Mouse (Mus musculus) forelimb bud, embryonic 11.5 days (tissue): ENCODE measurements around the gene Vmn2r86.
A peak's percentile ranks its signal among the peaks of the same experiment; 100 is the strongest.
"Not testable (repeated sequence)": the region's sequence is repeated elsewhere in the genome, so short reads cannot be mapped to it uniquely, and the experiment has no call there.

ENCODE experiments used
- DNase-seq: peaks from one replicate; pipeline ENCODE4 v3.0.0-alpha.2; 2012; ENCODE audit warnings: low read depth, low spot score

Vmn2r86 gene

DNA sequence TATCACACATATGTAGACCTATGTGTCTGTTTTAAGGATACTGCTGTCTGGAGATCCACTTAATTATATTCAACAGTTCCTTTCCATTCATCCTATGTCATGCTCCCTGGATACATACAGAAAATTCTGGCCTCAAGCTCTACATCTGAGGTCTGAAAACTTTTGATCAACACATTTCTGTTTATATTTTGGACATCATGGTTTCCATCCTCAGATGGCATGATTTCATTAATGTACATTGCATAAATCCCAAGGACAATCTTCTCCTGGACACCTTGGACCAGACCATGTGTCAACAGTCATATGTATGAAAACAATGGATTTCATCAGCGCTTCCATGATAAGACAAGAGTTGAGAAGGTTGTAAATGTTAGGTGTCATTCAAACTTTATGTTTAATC is at the start of gene Vmn2r86:
TSS of gene Vmn2r86 (minus strand) at position 101 of the 400 bp plus-strand sequence.
- DNase-seq: not testable (repeated sequence)

DNA sequence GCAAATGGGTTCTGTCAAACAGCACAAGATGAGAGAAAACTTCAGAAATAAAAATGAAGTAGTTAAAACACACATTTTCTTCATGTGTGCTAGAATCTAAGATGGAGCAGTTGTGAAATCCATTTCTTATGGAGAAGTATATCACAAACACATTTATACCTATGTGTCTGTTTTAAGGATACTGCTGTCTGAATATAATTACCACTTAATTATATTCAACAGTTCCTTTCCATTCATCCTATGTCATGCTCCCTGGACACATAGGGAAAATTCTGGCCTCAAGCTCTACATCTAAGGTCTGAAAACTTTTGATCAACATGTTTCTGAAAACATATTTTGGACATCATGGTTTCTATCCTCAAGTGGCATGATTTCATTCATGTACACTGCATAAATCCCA is 41.4 kb upstream of the Vmn2r86 start, which contains the start of gene Vmn2r87:
TSS of gene Vmn2r87 (minus strand) at position 101 of the 400 bp plus-strand sequence.
- no peak for DNase-seq

GRCm38 (mm10) chr10:130470311-130470760 is 14.5 kb upstream of the Vmn2r86 start:
- peak; percentile 40 for DNase-seq

- DNase-seq: no peak
Observed at GRCm38 (mm10) chr10:130444776-130445175, 11.1 kb downstream of the Vmn2r86 start.

GRCm38 (mm10) chr10:130434185-130434898 is 21.5 kb downstream of the Vmn2r86 start:
- not testable (repeated sequence) for DNase-seq

GRCm38 (mm10) chr10:130429603-130430002 is 26.2 kb downstream of the Vmn2r86 start, which contains the start of gene Vmn2r85:
Vmn2r85 (minus strand) TSS chr10:130429703.
- DNase-seq: not testable (repeated sequence)

- not testable (repeated sequence) for DNase-seq
Observed at GRCm38 (mm10) chr10:130422368-130422767, 33.5 kb downstream of the Vmn2r86 start.

DNA sequence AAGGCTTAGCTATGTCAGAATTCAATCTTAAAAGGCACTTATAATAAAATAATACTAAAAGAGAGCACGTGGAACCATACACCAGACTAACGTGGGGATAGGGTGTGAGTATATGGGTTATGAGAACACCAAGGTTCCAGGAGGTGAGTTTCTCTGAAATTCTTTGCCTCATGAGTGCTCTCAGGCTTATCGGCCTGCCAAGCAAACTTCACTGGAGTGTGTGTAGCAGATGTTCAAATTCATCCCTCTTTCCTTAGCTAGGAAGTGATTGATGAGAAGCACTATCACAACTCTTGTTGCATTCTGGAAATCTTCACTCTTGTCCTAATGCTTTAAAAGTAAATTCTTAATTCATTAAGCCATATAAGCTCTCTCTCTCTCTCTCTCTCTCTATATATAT is 35.4 kb downstream of the Vmn2r86 start:
- no peak for DNase-seq

- not testable (repeated sequence) for DNase-seq
Observed at GRCm38 (mm10) chr10:130419954-130420353, 35.9 kb downstream of the Vmn2r86 start.

- not testable (repeated sequence) for DNase-seq
Observed at GRCm38 (mm10) chr10:130416352-130416751, 39.5 kb downstream of the Vmn2r86 start.

DNA sequence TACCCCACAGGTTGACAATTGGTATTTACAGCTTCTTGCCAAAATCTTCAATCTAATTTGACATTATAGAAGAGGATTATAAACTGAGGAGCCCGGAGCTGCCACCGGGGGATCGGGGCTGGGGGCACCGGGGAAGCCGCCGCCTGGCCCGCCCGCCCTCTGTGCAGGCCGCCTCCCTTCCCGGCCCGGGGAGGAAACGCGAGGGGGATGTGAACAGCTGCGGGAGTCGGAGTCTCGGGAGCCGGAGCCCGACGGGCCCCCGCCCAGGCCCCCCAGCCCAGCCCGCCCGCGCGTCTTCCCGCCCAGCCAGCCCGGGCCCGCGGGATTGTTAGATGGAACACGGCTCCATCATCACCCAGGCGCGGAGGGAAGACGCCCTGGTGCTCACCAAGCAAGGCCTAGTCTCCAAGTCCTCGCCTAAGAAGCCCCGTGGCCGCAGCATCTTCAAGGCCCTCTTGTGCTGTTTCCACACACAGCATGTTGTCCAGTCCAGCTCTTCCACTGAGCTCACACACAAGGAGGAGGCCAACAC is 43.6 kb downstream of the Vmn2r86 start:
- DNase-seq: not testable (repeated sequence)

DNA sequence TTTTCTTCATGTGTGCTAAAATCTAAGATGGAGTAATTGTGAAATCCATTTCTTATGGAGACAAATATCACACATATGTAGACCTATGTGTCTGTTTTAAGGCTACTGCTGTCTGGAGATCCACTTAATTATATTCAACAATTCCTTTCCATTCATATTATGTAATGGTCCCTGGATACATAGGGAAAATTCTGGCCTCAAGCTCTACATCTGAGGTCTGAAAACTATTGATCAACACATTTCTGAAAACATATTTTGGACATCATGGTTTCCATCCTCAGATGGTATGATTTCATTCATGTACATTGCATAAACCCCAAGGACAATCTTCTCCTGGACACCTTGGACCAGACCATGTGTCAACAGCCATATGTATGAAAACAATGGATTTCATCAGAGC is 61.6 kb downstream of the Vmn2r86 start, which contains the start of gene Vmn2r84:
TSS of gene Vmn2r84 (minus strand) at position 101 of the 400 bp plus-strand sequence.
- no peak for DNase-seq
